Mouse (Mus musculus): ENCODE measurements around the gene C130074G19Rik.

Gene C130074G19Rik

GRCm38 (mm10) chr1:184844326-184845066 is 38.5 kb downstream of the C130074G19Rik start:
- DNase-seq (ENCODE audit: low spot score in 2 of 2): no peak

GRCm38 (mm10) chr1:184837649-184838048 is 45.4 kb downstream of the C130074G19Rik start:
- DNase-seq (ENCODE audit: low spot score in 2 of 2): no peak

- no peak for DNase-seq (ENCODE audit: low spot score in 2 of 2)
Observed at GRCm38 (mm10) chr1:184836350-184836749, 46.7 kb downstream of the C130074G19Rik start.

- no peak for DNase-seq (ENCODE audit: low spot score in 2 of 2)
Observed at GRCm38 (mm10) chr1:184833499-184833898, 49.5 kb downstream of the C130074G19Rik start.

- no peak for DNase-seq (ENCODE audit: low spot score in 2 of 2)
Observed at GRCm38 (mm10) chr1:184832211-184832610, 50.8 kb downstream of the C130074G19Rik start.

GRCm38 (mm10) chr1:184829897-184830296 is 53.1 kb downstream of the C130074G19Rik start:
- DNase-seq (ENCODE audit: low spot score in 2 of 2): no peak

GRCm38 (mm10) chr1:184827175-184827701 is 55.8 kb downstream of the C130074G19Rik start:
- DNase-seq (ENCODE audit: low spot score in 2 of 2): no peak

- peak in 1 of 2 experiments; percentile 45 for DNase-seq (ENCODE audit: low spot score in 2 of 2)
Observed at GRCm38 (mm10) chr1:184825093-184825492, 57.9 kb downstream of the C130074G19Rik start.

- DNase-seq (ENCODE audit: low spot score in 2 of 2): peak; percentile 84
Observed at GRCm38 (mm10) chr1:184824439-184824851, 58.6 kb downstream of the C130074G19Rik start.

- no peak for DNase-seq (ENCODE audit: low spot score in 2 of 2)
Observed at GRCm38 (mm10) chr1:184822678-184823077, 60.3 kb downstream of the C130074G19Rik start.

All from frontal cortex, postnatal 36 days (tissue).